8 mouse cellular contexts compared by ENCODE assay signal in genomic region chr8:4275275-4276110, GRCm38 (mm10). TPM values are rescaled to one million over a fixed set of nuclear protein-coding genes. Genes with fewer than 3 reads are reported as not detected.
DNase-seq lines count a peak whose midpoint lies in the region; ATAC-seq and TF ChIP-seq lines count a peak whose summit lies in the region.

Gene Timm44 (minus strand): TSS chr8:4275913.

- H3K27ac ChIP-seq in hindbrain, embryonic 13.5 days = peak within 1 kb of the TSS; percentile 89

- TF ChIP-seq CTCF in Patski (IDR thresholded peaks at IDR 0.05) = no peak

- no peaks in the 10 kb centered on the region for H3K9me3 ChIP-seq in hindbrain, embryonic 13.5 days

- in situ Hi-C loops in Patski (cut with MboI; ENCODE audit: low pct_unique_long_range_greater_than_20kb) = loop anchor here (5.0 kb wide), 1 partner anchor 47 kb away; no protein-coding TSS in a partner anchor

- WGBS in hindbrain, embryonic 13.5 days = under 1% methylated on average over 39 of the region's 39 CpGs

- H3K9ac ChIP-seq in hindbrain, embryonic 13.5 days = peak within 1 kb of the TSS; percentile 86

- POLR2A ChIA-PET in Patski (lab: Charles Lee) = interaction anchor here (0.6 to 1.4 kb wide), 3 partner anchors 11 to 18 kb away, joined by 3 read pairs; no protein-coding TSS in a partner anchor

- peak within 1 kb of the TSS; percentile 76 for H3K4me2 ChIP-seq in hindbrain, embryonic 13.5 days

- peaks cover 16% of the 10 kb centered on the region for H3K4me1 ChIP-seq in hindbrain, embryonic 13.5 days (replicated peaks)

- H3K27me3 ChIP-seq in Patski = no peaks in the 10 kb centered on the region
- H3K27me3 ChIP-seq in hindbrain, embryonic 13.5 days = no peaks in the 10 kb centered on the region

- peak; percentile 92 for ATAC-seq in Patski
- ATAC-seq in hindbrain, embryonic 13.5 days (ENCODE audit: low FRiP score) = peak; percentile 96

- CTCF ChIA-PET in Patski (lab: Charles Lee) = interaction anchor here (0.8 to 2.0 kb wide), 5 partner anchors 16 to 47 kb away, joined by 3 to 6 read pairs (median 6); no protein-coding TSS in a partner anchor

- H3K36me3 ChIP-seq in hindbrain, embryonic 13.5 days = peaks cover 23% of the 10 kb centered on the region

- peak within 1 kb of the TSS; percentile 75 for H3K4me3 ChIP-seq in hindbrain, embryonic 13.5 days

- DNase-seq in Patski (ENCODE audit: low read depth, low spot score) = peak; percentile 65
- DNase-seq in cerebellum, postnatal 14 days = peak; percentile 98
- DNase-seq in frontal cortex, postnatal 14 days (ENCODE audit: low spot score in 2 of 2) = peak; percentile 92
- DNase-seq in layer of hippocampus, postnatal 25 days (ENCODE audit: extremely low spot score in 1 of 2, low spot score in 1 of 2) = peak; percentile 87 to 94
- DNase-seq in lung, postnatal 25 days (ENCODE audit: low spot score) = peak; percentile 95
- DNase-seq in retina, embryonic 14.5 days (ENCODE audit: low spot score) = peak; percentile 97
- peak; percentile 96 for DNase-seq in thymus, postnatal 4 days

RNA-seq across cellular contexts. Expression of gene Timm44, which starts in this region (rescaled TPM):
- 86.6 TPM for polyA plus RNA-seq in Patski (2021)
- 41.5 and 42.6 TPM in 2 replicates for polyA plus RNA-seq in hindbrain, embryonic 13.5 days (2015; fragmentation: Nextera tagmentation; extraction: Ambion mirVana)
- 10 to 100 TPM; 55.6 to 77.1 TPM for total RNA-seq in layer of hippocampus, postnatal 25 days (2021)

Comparison
In these comparisons a context has a peak if more than half of its experiments do, and no peak if none do; other contexts are left out.
1. Peak in every context shown above with its lines: DNase-seq, ATAC-seq, H3K4me3 ChIP-seq and H3K27ac ChIP-seq.